Mouse (Mus musculus): ENCODE measurements around the gene Cfap74. TPM values are rescaled to one million over a fixed set of nuclear protein-coding genes. Genes with fewer than 3 reads are reported as not detected.
"Not testable (repeated sequence)": the region's sequence is repeated elsewhere in the genome, so short reads cannot be mapped to it uniquely, and the experiment has no call there.

Cfap74 gene
- total RNA-seq, 2 experiments from 2014 or later = 15.1 to 17.7 TPM

GRCm38 (mm10) chr4:155472716-155473290 lies 63.8 kb downstream of the Cfap74 start:
- TF ChIP-seq CTCF (IDR thresholded peaks at IDR 0.05) = no peak

DNA sequence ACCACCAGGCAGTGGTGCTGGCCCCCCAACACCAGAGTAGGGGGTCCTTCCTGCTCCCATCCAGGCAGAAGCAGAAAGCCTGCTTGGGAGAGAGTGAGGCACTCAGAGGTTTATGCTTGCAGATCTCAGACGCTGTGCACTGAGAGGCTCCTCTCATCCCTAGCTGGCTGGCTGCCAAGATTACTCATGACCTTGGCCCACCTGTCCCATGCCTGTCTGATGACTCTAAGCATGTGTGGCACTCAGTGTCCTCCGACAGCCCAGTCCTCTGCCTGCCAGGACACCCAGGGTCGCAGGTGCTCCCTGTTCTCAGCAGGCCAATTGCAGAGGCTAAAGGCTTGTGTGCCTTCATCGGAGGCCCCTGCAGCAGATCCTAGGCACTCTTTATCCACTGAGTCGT lies 64.3 kb downstream of the Cfap74 start:
- intact Hi-C loops (cut with DNase I) = no loop called here
- TF ChIP-seq CTCF (IDR thresholded peaks at IDR 0.05) = no peak
- Histone ChIP-seq H3K27ac (no peak overlapping the region), H3K4me3 (no peak overlapping the region)
- DNase-seq (ENCODE audit: extremely low spot score in 1 of 2, low spot score in 2 of 2) = no peak

More at GRCm38 (mm10) chr4:155472716-155473290, 63.8 kb downstream of the Cfap74 start:
- Histone ChIP-seq H3K27ac (no peak overlapping the region), H3K4me3 (no peak overlapping the region)
- intact Hi-C loops (cut with DNase I) = no loop called here
- DNase-seq (ENCODE audit: extremely low spot score in 1 of 2, low spot score in 2 of 2) = no peak

DNA sequence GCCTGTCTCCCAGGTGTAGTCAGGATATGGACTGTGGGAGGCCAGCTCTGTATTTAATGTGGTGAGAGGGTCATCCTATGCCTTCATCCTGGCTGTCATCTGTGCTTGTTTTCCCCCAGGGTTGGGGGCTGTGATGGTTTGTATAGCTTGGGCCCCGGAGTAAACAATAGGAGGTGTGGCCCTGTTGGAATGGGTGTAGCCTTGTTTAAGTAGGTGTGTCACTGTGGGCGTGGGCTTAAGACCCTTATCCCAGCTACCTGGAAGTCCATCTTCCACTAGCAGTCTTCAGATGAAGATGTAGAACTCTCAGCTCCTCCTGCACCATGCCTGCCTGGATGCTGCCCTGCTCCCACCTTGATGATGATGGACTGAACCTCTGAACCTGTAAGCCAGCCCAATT lies 64.8 kb downstream of the Cfap74 start:
- DNase-seq (ENCODE audit: extremely low spot score in 1 of 2, low spot score in 2 of 2); intact Hi-C loops (cut with DNase I); H3K4me3 ChIP-seq; H3K27ac ChIP-seq: not testable (repeated sequence)

DNA sequence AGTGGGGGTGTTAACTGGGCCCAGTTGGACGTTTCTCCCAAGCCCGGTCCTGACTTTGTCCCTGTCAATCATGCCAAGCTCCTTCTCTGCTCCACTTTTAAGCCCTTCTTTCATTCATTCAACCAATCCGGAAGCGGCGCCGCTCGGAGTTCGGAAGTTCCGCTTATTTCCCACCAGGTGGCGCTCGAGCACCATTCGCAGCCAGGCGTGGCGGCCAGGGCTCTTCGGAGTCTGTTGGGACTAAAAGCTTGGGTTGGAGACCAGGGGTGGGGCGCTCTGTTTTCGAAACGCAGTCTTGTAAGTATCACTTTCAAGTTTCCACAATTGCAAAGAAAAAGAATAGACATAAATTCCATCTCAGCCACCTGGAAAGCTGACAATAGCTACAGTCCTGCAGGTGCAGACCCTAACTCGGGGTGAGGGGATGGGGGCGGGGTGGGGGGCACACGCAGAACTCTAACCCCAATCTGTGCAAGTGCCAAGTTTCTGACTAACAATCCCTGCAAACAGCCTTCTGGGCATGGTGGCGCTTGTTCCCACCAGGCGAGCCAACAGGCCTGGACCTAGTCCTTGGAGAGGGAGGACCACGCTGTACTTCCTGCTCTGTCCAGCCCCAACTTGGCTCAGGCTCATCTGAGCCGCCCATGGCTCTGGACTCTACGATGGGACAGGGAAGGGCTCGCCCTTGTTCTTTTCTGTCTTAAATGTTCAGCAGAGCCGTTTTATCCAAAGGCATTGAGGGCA lies 72.6 kb downstream of the Cfap74 start:
- peak; percentile 98 for TF ChIP-seq CTCF (IDR thresholded peaks at IDR 0.05)
- H3K4me3 ChIP-seq = no peak overlapping the region
- intact Hi-C loops (cut with DNase I) = loop anchor here (1.0 to 5.0 kb wide), 3 partner anchors 87 to 114 kb away; no protein-coding TSS in a partner anchor
- DNase-seq (ENCODE audit: extremely low spot score in 1 of 2, low spot score in 2 of 2) = peak; percentile 76 to 82
- peak overlapping the region; percentile 56 for H3K27ac ChIP-seq

GRCm38 (mm10) chr4:155482125-155482480 lies 73.1 kb downstream of the Cfap74 start:
- H3K4me3 ChIP-seq = no peak overlapping the region
- H3K27ac ChIP-seq = peak overlapping the region; percentile 56
- TF ChIP-seq CTCF (IDR thresholded peaks at IDR 0.05) = no peak
- DNase-seq (ENCODE audit: extremely low spot score in 1 of 2, low spot score in 2 of 2) = no peak
- intact Hi-C loops (cut with DNase I) = loop anchor here (1.0 to 5.0 kb wide), 2 partner anchors 98 to 115 kb away; no protein-coding TSS in a partner anchor

DNA sequence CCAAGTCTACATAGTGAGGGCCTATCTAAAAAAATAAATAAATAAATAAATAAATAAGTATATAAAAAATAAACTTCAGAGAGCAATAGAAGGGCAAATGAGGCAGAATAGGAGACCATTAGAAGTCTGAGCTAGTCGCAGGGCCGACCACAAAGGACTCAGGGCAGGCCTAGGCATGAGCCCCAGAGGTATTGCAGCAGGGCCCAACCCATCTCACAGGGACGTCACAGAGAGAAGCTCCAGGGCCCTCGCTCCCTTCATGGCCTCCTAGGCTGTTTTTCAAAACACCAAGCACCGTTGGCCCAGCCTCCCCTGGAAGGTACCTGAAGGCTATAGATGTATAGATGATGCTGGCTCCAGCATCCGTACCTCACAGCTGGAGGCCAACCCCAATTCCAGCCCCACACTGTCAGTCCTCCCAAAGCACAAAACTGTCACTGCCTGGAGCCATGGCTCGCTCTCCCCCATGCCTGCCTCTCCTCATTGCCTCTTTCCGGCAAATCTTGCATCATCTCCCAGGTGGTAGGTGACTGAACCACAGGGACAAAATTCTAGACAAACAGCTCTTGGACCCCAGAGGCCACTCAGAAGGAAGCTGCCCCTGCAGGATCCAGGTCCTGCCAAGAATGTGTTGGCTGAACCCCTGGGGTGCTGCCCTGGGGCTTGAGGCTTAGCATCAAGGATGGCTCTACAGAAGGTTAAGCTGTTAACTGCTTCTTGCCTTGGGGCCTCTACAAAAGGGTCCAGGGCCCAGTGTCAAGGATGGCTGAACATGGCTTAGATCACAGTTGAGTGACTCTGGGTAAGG lies 73.9 kb downstream of the Cfap74 start:
- TF ChIP-seq CTCF (IDR thresholded peaks at IDR 0.05) = no peak
- H3K4me3 ChIP-seq = no peak overlapping the region
- DNase-seq (ENCODE audit: extremely low spot score in 1 of 2, low spot score in 2 of 2) = no peak
- H3K27ac ChIP-seq = no peak overlapping the region
- intact Hi-C loops (cut with DNase I) = loop anchor here (1.0 to 5.0 kb wide), 2 partner anchors 97 to 116 kb away; no protein-coding TSS in a partner anchor

DNA sequence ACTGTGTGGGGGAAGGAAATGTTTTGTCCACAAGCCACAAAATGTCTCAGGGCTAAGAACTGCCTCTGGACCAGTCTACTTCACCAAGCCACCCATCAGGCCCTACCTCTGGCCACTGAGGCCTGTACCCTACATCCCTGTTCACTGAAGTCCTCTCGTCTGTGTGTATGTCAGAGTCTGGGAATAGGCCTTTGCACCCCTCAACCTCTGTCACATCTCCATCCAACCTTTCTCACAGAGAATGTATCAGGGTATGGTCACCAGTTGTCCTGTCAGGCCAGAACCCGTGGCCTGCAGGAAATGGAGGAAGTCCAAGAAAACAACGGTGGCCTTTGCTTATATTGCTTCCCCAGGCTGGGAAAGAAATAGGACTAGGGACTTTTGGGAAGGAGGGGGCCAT lies 76.5 kb downstream of the Cfap74 start:
- DNase-seq (ENCODE audit: extremely low spot score in 1 of 2, low spot score in 2 of 2) = no peak
- Histone ChIP-seq H3K27ac (no peak overlapping the region), H3K4me3 (no peak overlapping the region)
- intact Hi-C loops (cut with DNase I) = no loop called here
- no peak for TF ChIP-seq CTCF (IDR thresholded peaks at IDR 0.05)

DNA sequence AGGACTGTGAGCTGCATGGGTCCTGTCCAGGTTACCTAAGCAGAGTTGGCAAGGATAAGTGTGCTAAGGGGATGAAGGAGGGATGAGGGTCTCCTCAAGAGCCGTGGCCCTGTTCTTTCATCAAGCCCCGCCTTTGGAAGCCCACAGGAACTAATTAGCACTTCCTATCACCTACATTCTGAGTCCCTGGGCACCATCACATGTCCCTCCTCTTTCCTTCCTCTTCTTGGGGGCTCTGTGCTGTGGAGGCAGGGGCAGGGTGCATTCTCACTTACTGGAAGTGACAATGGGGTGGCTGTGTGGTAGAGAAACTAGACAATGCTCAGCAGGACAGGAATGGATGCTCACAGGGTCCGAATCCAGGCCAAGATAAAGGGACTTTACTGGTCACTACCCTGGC lies 78.8 kb downstream of the Cfap74 start:
- TF ChIP-seq CTCF (IDR thresholded peaks at IDR 0.05) = no peak
- H3K27ac ChIP-seq = peak overlapping the region; percentile 44
- intact Hi-C loops (cut with DNase I) = no loop called here
- DNase-seq (ENCODE audit: extremely low spot score in 1 of 2, low spot score in 2 of 2) = no peak
- H3K4me3 ChIP-seq = no peak overlapping the region

GRCm38 (mm10) chr4:155488232-155489025 lies 79.4 kb downstream of the Cfap74 start:
- Histone ChIP-seq H3K4me3 (no peak overlapping the region), H3K27ac (peak overlapping the region; percentile 72)
- no peak for TF ChIP-seq CTCF (IDR thresholded peaks at IDR 0.05)
- DNase-seq (ENCODE audit: extremely low spot score in 1 of 2, low spot score in 2 of 2) = no peak
- intact Hi-C loops (cut with DNase I) = no loop called here

GRCm38 (mm10) chr4:155489101-155489970 lies 80.3 kb downstream of the Cfap74 start:
- no peak for DNase-seq (ENCODE audit: extremely low spot score in 1 of 2, low spot score in 2 of 2)
- no peak for TF ChIP-seq CTCF (IDR thresholded peaks at IDR 0.05)
- intact Hi-C loops (cut with DNase I) = no loop called here
- H3K4me3 ChIP-seq = no peak overlapping the region
- peak overlapping the region; percentile 72 for H3K27ac ChIP-seq
